Mouse (Mus musculus): ENCODE data around the gene Ptp4a2. TPM values are rescaled to one million over a fixed set of nuclear protein-coding genes. Genes with fewer than 3 reads are reported as not detected.
"Not testable (repeated sequence)": the region's sequence is repeated elsewhere in the genome, so short reads cannot be mapped to it uniquely, and the experiment has no call there.

Ptp4a2 gene
- polyA plus RNA-seq, 1 experiment from 2014 or later = 272 TPM

DNA sequence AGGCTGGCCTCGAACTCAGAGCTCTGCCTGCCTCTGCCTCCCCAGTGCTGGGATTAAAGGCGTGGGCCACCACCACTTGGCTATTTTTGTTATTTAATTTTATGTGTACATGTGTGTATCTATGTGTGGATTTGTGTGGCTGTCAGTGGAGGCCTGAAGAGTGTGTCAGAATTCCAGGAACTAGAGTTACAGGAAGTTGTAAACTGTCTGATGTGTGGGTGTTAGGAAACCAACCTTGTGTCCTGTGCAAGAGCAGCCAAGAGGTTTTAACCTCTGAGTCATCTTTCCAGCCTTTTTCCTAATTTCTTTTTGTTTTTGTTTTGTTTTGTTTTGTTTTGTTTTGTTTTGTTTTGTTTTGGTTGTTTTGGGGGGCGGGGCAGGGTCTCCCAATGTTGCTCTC lies 83.8 kb downstream of the Ptp4a2 start:
- Histone ChIP-seq H3K4me3 (ENCODE audit: low read length) (no peak overlapping the region), H3K27ac (ENCODE audit: low read length) (no peak overlapping the region), H3K4me1 (ENCODE audit: insufficient read depth, low read length) (no peaks in the 10 kb centered on the region), H3K4me2 (replicated peaks; ENCODE audit: low read depth, low read length) (no peak overlapping the region), H3K9ac (replicated peaks; ENCODE audit: low read length) (no peak overlapping the region), H3K36me3 (ENCODE audit: insufficient read depth, low read length) (no peaks in the 10 kb centered on the region), H3K27me3 (ENCODE audit: insufficient read depth, low read length) (no peaks in the 10 kb centered on the region), H3K9me3 (ENCODE audit: low read length) (no peaks in the 10 kb centered on the region)
- WGBS = 93% methylated on average over 3 of the region's 3 CpGs
- ATAC-seq (ENCODE audit: low FRiP score, low TSS enrichment) = no peak

DNA sequence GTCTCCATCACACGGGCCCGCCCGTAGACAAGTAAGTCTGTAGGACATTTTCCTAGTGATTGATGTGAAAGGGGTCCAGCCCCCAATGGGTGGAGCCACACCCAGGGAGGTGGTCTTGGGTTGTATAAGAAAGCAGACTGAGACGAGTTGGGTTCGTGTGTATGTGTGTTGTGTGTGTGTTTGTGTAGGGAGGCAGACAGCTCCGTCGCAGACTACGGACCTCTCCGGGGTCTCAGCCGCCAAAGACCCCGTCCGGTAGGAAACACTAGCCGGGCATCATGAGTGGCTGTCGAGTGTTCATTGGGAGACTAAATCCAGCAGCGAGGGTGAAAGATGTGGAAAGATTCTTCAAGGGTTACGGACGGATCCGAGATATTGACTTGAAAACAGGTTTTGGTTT lies 87.8 kb downstream of the Ptp4a2 start:
- H3K4me1 ChIP-seq (ENCODE audit: insufficient read depth, low read length); H3K36me3 ChIP-seq (ENCODE audit: insufficient read depth, low read length); H3K4me2 ChIP-seq (replicated peaks; ENCODE audit: low read depth, low read length); H3K4me3 ChIP-seq (ENCODE audit: low read length); H3K27me3 ChIP-seq (ENCODE audit: insufficient read depth, low read length); H3K9me3 ChIP-seq (ENCODE audit: low read length); H3K27ac ChIP-seq (ENCODE audit: low read length); ATAC-seq (ENCODE audit: low FRiP score, low TSS enrichment); H3K9ac ChIP-seq (replicated peaks; ENCODE audit: low read length): not testable (repeated sequence)
- WGBS = 93% methylated on average over 18 of the region's 18 CpGs

Small RNAs within 50 kb of the gene (microRNA-seq; reads per million reads assigned to microRNA genes)
- gene Gm28017 = not detected

Other genes with a start within 250 kb of the Ptp4a2 start
- gene Lck, start 237.6 kb upstream of the Ptp4a2 start, polyA plus RNA-seq (2015; fragmentation: Nextera tagmentation; extraction: Ambion mirVana) = 10.8 and 13.0 TPM in 2 replicates
- gene Fam167b, start 232.7 kb upstream of the Ptp4a2 start, polyA plus RNA-seq (2015; fragmentation: Nextera tagmentation; extraction: Ambion mirVana) = 35.9 and 37.8 TPM in 2 replicates
- gene Eif3i, start 210.6 kb upstream of the Ptp4a2 start, polyA plus RNA-seq (2015; fragmentation: Nextera tagmentation; extraction: Ambion mirVana) = 296 and 307 TPM in 2 replicates
- gene Tmem234, start 210.6 kb upstream of the Ptp4a2 start, polyA plus RNA-seq (2015; fragmentation: Nextera tagmentation; extraction: Ambion mirVana) = 216 and 221 TPM in 2 replicates
- gene Dcdc2b, start 197.0 kb upstream of the Ptp4a2 start, polyA plus RNA-seq (2015; fragmentation: Nextera tagmentation; extraction: Ambion mirVana) = 2.6 and 3.2 TPM in 2 replicates
- 34.8 and 38.2 TPM in 2 replicates for gene Iqcc, start 192.1 kb upstream of the Ptp4a2 start, polyA plus RNA-seq (2015; fragmentation: Nextera tagmentation; extraction: Ambion mirVana)
- 64.1 and 71.7 TPM in 2 replicates for gene Ccdc28b, start 187.3 kb upstream of the Ptp4a2 start, polyA plus RNA-seq (2015; fragmentation: Nextera tagmentation; extraction: Ambion mirVana)
- gene Txlna, start 170.2 kb upstream of the Ptp4a2 start, polyA plus RNA-seq (2015; fragmentation: Nextera tagmentation; extraction: Ambion mirVana) = 89.5 and 94.4 TPM in 2 replicates
- gene Kpna6, start 138.5 kb upstream of the Ptp4a2 start, polyA plus RNA-seq (2015; fragmentation: Nextera tagmentation; extraction: Ambion mirVana) = 19.9 and 21.3 TPM in 2 replicates
- gene Tmem39b, start 114.4 kb upstream of the Ptp4a2 start, polyA plus RNA-seq (2015; fragmentation: Nextera tagmentation; extraction: Ambion mirVana) = 20.6 and 21.7 TPM in 2 replicates
- gene Khdrbs1, start 68.9 kb upstream of the Ptp4a2 start, polyA plus RNA-seq (2015; fragmentation: Nextera tagmentation; extraction: Ambion mirVana) = 92.1 and 105 TPM in 2 replicates
- 0.32 TPM in 1 of 2 replicates, not detected in the other for gene Spocd1, start 118.0 kb downstream of the Ptp4a2 start, polyA plus RNA-seq (2015; fragmentation: Nextera tagmentation; extraction: Ambion mirVana)
- gene Adgrb2, start 173.7 kb downstream of the Ptp4a2 start, polyA plus RNA-seq (2015; fragmentation: Nextera tagmentation; extraction: Ambion mirVana) = 1.7 and 3.2 TPM in 2 replicates
- gene Col16a1, start 236.6 kb downstream of the Ptp4a2 start, polyA plus RNA-seq (2015; fragmentation: Nextera tagmentation; extraction: Ambion mirVana) = 41.2 and 48.8 TPM in 2 replicates